Mouse (Mus musculus) CH12.LX (cell line): ENCODE results near the gene Ndufaf3. TPM values are rescaled to one million over a fixed set of nuclear protein-coding genes. Genes with fewer than 3 reads are reported as not detected.
A peak's percentile ranks its signal among the peaks of the same experiment; 100 is the strongest.

Experiments used
- DNase-seq: peaks from one replicate; pipeline ENCODE4 v3.0.0-alpha.2; 2013; ENCODE audit errors: extremely low read depth
- H3K27ac ChIP-seq: 2 replicates; pipeline ENCODE4 v1.5.1; 2012; ENCODE audit warnings: low read depth, mild to moderate bottlenecking, control low read depth, moderate library complexity; ENCODE audit not compliant: insufficient read depth
- H3K27me3 ChIP-seq: replicated peaks from 2 replicates; pipeline ENCODE3; 2012; ENCODE audit warnings: inconsistent platforms
- H3K36me3 ChIP-seq, 2 experiments: replicated peaks in 1 of 2; 2 replicates each; pipeline versions ENCODE3 to v1.6.1; 2012; ENCODE audit warnings: inconsistent platforms in 1 of 2, low read length in 1 of 2, mild to moderate bottlenecking in 1 of 2, mixed read lengths in 1 of 2, moderate library complexity in 1 of 2; ENCODE audit not compliant: control insufficient read depth in 1 of 2, insufficient read depth in 1 of 2
- H3K4me1 ChIP-seq, 2 experiments: 2 replicates each; pipeline ENCODE4 v1.6.1; 2012; ENCODE audit warnings: inconsistent platforms in 1 of 2, moderate library complexity in 1 of 2; ENCODE audit not compliant: insufficient read depth in 2 of 2, control insufficient read depth in 1 of 2
- H3K4me2 ChIP-seq: 2 replicates; pipeline ENCODE4 v1.6.1; 2012; ENCODE audit warnings: low read depth, mild to moderate bottlenecking, control low read depth; ENCODE audit not compliant: poor library complexity, insufficient read depth, severe bottlenecking
- H3K4me3 ChIP-seq, 3 experiments: fragments of 150-350 bp in 1 of 3; sonication (generic) in 1 of 3; replicated peaks in 1 of 3; 2 replicates each; pipeline versions ENCODE3 to v1.5.1; 2011 to 2012; ENCODE audit warnings: low read depth in 2 of 3, low read length in 2 of 3, mild to moderate bottlenecking in 2 of 3, moderate library complexity in 2 of 3, control low read depth in 1 of 3, improper control_type of control experiment in 1 of 3, inconsistent platforms in 1 of 3, mixed read lengths in 1 of 3; ENCODE audit not compliant: poor library complexity in 1 of 3
- H3K79me2 ChIP-seq: replicated peaks from 2 replicates; pipeline ENCODE4 v1.6.1; 2012; ENCODE audit warnings: mild to moderate bottlenecking, moderate library complexity; ENCODE audit not compliant: control insufficient read depth, poor library complexity, insufficient read depth, severe bottlenecking; ENCODE audit errors: extremely low read depth
- H3K9ac ChIP-seq: 2 replicates; pipeline ENCODE4 v1.6.1; 2012; ENCODE audit warnings: low read depth, mild to moderate bottlenecking, control low read depth, moderate library complexity; ENCODE audit not compliant: insufficient read depth
- H3K9me3 ChIP-seq: replicated peaks from 2 replicates; pipeline ENCODE3; 2012; ENCODE audit warnings: low read length, inconsistent platforms, mixed read lengths
- CHD2 ChIP-seq: IDR thresholded peaks from 2 replicates; pipeline ENCODE4 v1.6.1; 2011; ENCODE audit warnings: low read length, improper control_type of control experiment
- CTCF ChIP-seq, 2 experiments: IDR thresholded peaks in 1 of 2; conservative IDR thresholded peaks in 1 of 2; 2 replicates each; pipeline ENCODE4 v1.5.1; 2011 to 2012; ENCODE audit warnings: low read depth in 2 of 2, low read length in 2 of 2, improper control_type of control experiment in 1 of 2, inconsistent platforms in 1 of 2, mild to moderate bottlenecking in 1 of 2, moderate library complexity in 1 of 2
- E2F4 ChIP-seq: IDR thresholded peaks from 2 replicates; pipeline ENCODE4 v1.6.1; 2011; ENCODE audit warnings: low read depth, low read length, improper control_type of control experiment; ENCODE audit not compliant: insufficient replicate concordance
- ELF1 ChIP-seq: IDR thresholded peaks from 2 replicates; pipeline ENCODE4 v1.6.1; 2014; ENCODE audit warnings: low read depth, mild to moderate bottlenecking, inconsistent platforms, low read length, improper control_type of control experiment
- IRF4 ChIP-seq: IDR thresholded peaks from 2 replicates; pipeline ENCODE4 v1.6.1; 2014; ENCODE audit warnings: low read depth, mild to moderate bottlenecking, inconsistent platforms, low read length, improper control_type of control experiment
- MAX ChIP-seq: IDR thresholded peaks from 2 replicates; pipeline ENCODE4 v1.6.1; 2011; ENCODE audit warnings: low read length, improper control_type of control experiment
- POLR2A ChIP-seq: IDR thresholded peaks from 2 replicates; pipeline ENCODE4 v1.6.1; 2011; ENCODE audit warnings: low read depth, mild to moderate bottlenecking, improper control_type of control experiment, low read length
- POLR2AphosphoS2 ChIP-seq: IDR thresholded peaks from 2 replicates; pipeline ENCODE4 v1.6.1; 2011; ENCODE audit warnings: low read depth, low read length, improper control_type of control experiment
- RAD21 ChIP-seq: IDR thresholded peaks from 2 replicates; pipeline ENCODE4 v1.6.1; 2011; ENCODE audit warnings: low read depth, mild to moderate bottlenecking, low read length, improper control_type of control experiment, moderate library complexity
- SIN3A ChIP-seq: IDR thresholded peaks from 2 replicates; pipeline ENCODE4 v1.6.1; 2012; ENCODE audit warnings: low read length, improper control_type of control experiment, inconsistent platforms
- SMC3 ChIP-seq: IDR thresholded peaks from 2 replicates; pipeline ENCODE4 v1.6.1; 2011; ENCODE audit warnings: low read depth, low read length, improper control_type of control experiment
- ZKSCAN1 ChIP-seq: IDR thresholded peaks from 2 replicates; pipeline ENCODE4 v1.6.1; 2012; ENCODE audit warnings: low read depth, inconsistent platforms, low read length, improper control_type of control experiment, borderline replicate concordance
- ZNF384 ChIP-seq: IDR thresholded peaks from 2 replicates; pipeline ENCODE4 v1.6.1; 2012; ENCODE audit warnings: low read depth, low read length, improper control_type of control experiment, inconsistent platforms
- dilution Hi-C: fragments of 300-500 bp; cut with MboI; formaldehyde crosslinking; loops from 2 replicates; pipeline ENCODE4 v1.14.3; 2020; ENCODE audit warnings: low sequenced_read_pairs; ENCODE audit not compliant: extremely low pct_unique_long_range_greater_than_20kb, extremely low pct_ligation_motif_present
- in situ Hi-C: fragments of 300-500 bp; cut with MboI; formaldehyde crosslinking; loops from 3 replicates; pipeline ENCODE4 v1.14.3; 2019; ENCODE audit warnings: low sequenced_read_pairs, low pct_ligation_motif_present, low pct_unique_long_range_greater_than_20kb, mixed read lengths
- polyA plus RNA-seq: library from polyadenylated mRNA; unstranded; fragments of >175 nt; gene quantifications from 2 replicates; pipeline ENCODE4 v1.2.1, GENCODE M21; 2012; ENCODE audit warnings: low read depth; ENCODE audit not compliant: insufficient read length
- total RNA-seq, 2 experiments: library from RNA; depleted of rRNA; stranded (reverse); fragments of 300-350 nt in 1 of 2; fragments of >200 nt in 1 of 2; gene quantifications; 2 replicates each; pipeline ENCODE4 v1.2.3; 2012 to 2014

Gene Ndufaf3
- total and polyA plus RNA-seq, 3 experiments: 15.7 to 27.2 (median 25.7) TPM

GRCm38 (mm10) chr9:108571401-108571973 lies 4.3 kb upstream of the Ndufaf3 start:
- H3K4me3 ChIP-seq: no peak overlapping the region

GRCm38 (mm10) chr9:108570207-108570896 lies 3.1 kb upstream of the Ndufaf3 start:
- Histone ChIP-seq H3K9me3 (no peaks in the 10 kb centered on the region), H3K27ac (peak overlapping the region; percentile 74), H3K79me2 (0 out of 2 replicates have a peak, but pooled peaks cover 3% of the 10 kb centered on the region), H3K27me3 (no peaks in the 10 kb centered on the region), H3K4me1 (peaks cover 7 to 22% of the 10 kb centered on the region in 2 experiments), H3K4me3 (peak overlapping the region; percentile 87 to 95 (median 90)), H3K36me3 (peaks cover 39 to 56% of the 10 kb centered on the region in 2 experiments), H3K9ac (peak overlapping the region; percentile 74), H3K4me2 (peak overlapping the region; percentile 65)
- TF ChIP-seq CHD2 (peak; percentile 7; the same call in 1 of the 2 replicates), IRF4 (0 out of 2 replicates have a peak, but pooled peaks have one; percentile 34), SIN3A (no peak), E2F4 (no peak), ZNF384 (no peak), POLR2AphosphoS2 (0 out of 2 replicates have a peak, but pooled peaks have one; percentile 19), RAD21 (peak; percentile 49), CTCF (conservative IDR thresholded peaks at IDR 0.05 in 1 of 2, IDR thresholded peaks at IDR 0.05 in 1 of 2; ENCODE audit: low read depth in 2 of 2, low read length in 2 of 2) (peak; percentile 50 to 80), ELF1 (peak; percentile 28; the same call in 1 of the 2 replicates), MAX (peak; percentile 24; the same call in 1 of the 2 replicates), SMC3 (peak; percentile 73), ZKSCAN1 (no peak), POLR2A (peak; percentile 25; the same call in 1 of the 2 replicates)
- dilution Hi-C loops: no loop called here
- peak; percentile 91 for DNase-seq
- in situ Hi-C loops: no loop called here

More at GRCm38 (mm10) chr9:108571401-108571973, 4.3 kb upstream of the Ndufaf3 start:
- dilution Hi-C loops: no loop called here
- H3K9me3 ChIP-seq: no peaks in the 10 kb centered on the region
- H3K27ac ChIP-seq: no peak overlapping the region
- H3K9ac ChIP-seq: no peak overlapping the region
- 0 out of 2 replicates have a peak, but pooled peaks cover 3% of the 10 kb centered on the region for H3K79me2 ChIP-seq
- no peak for DNase-seq
- TF ChIP-seq POLR2AphosphoS2 (no peak), CHD2 (no peak), IRF4 (no peak)
- H3K4me2 ChIP-seq: no peak overlapping the region
- in situ Hi-C loops: no loop called here
- H3K4me1 ChIP-seq: peaks cover 3 to 12% of the 10 kb centered on the region in 2 experiments; a peak in 3 of 4 replicates
- H3K36me3 ChIP-seq: peaks cover 39 to 59% of the 10 kb centered on the region in 2 experiments
- H3K27me3 ChIP-seq: no peaks in the 10 kb centered on the region
